Mouse (Mus musculus): ENCODE data around the gene Sox6. TPM values are rescaled to one million over a fixed set of nuclear protein-coding genes. Genes with fewer than 3 reads are reported as not detected.

Sox6 gene
- total and polyA plus RNA-seq, 2 experiments from 2014 or later = 33.7 to 39.8 TPM

DNA sequence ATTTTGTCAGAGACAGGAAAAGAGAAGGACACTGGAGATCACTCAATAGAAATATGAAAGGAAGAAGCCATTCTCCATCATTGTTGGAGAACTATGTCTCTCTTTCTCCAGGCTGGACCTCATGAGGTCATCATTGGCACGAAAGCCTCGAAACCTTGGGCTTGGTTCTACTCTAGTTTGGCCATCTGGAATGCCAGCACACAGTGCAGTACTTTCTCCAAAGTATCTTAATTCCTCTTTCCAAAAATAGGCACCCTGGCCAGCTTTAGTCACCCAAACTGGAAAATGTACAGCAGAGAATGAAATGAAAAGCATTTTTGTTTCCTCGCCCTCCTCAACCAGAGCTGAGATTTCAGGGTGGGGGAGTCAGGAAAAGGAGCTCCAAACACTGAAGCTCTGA is 213.3 kb downstream of the Sox6 start:
- H3K36me3 ChIP-seq (ENCODE audit: insufficient read depth, low read length) = no peaks in the 10 kb centered on the region
- H3K4me2 ChIP-seq (ENCODE audit: low read depth, low read length) = no peak overlapping the region
- 56% methylated on average over 3 of the region's 3 CpGs for WGBS
- peak; percentile 62 for DNase-seq (ENCODE audit: low spot score)
- H3K27me3 ChIP-seq (ENCODE audit: insufficient read depth, low read length) = no peaks in the 10 kb centered on the region
- H3K9ac ChIP-seq (replicated peaks; ENCODE audit: low read length) = no peak overlapping the region
- no peak for TF ChIP-seq CTCF (IDR thresholded peaks at IDR 0.05; ENCODE audit: low read depth)
- ATAC-seq = peak; percentile 73
- no peaks in the 10 kb centered on the region for H3K9me3 ChIP-seq (ENCODE audit: low read length)
- H3K4me1 ChIP-seq (ENCODE audit: insufficient read depth, low read length) = no peaks in the 10 kb centered on the region; the same call in 1 of the 2 replicates
- peak overlapping the region; percentile 54; the same call in 1 of the 2 replicates for H3K27ac ChIP-seq
- H3K4me3 ChIP-seq (ENCODE audit: low read length) = no peak overlapping the region

DNA sequence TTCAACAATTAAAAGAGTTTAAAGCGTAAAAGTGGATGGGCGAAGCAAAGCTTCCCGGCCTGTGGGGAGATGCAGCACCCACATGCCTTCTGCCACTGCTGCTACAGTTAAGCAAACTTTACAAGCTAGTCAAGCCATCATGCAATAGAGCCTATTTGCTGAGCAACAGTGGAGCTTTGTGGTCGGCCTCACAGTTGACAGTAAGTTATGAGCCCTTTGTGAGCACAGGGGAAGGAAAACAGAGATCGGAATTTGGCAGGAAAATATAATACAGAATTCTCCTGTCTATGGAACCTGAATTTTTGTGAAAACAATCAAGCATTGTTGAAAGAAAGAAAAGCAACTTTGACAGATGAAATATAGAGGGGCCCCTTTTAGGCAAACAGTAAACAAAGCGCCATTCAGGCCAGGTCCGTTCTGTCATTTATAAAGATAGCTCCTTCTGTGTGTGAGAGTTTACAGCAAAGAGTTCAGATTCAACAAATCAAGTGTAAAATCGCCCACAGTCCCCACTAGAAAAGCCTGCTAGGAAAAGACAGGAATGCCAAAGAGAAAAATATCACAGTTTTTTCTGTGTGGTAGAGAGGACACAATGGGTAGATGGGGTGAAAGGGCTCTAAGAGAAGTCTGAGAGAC is 213.9 kb downstream of the Sox6 start:
- Histone ChIP-seq H3K4me3 (ENCODE audit: low read length) (no peak overlapping the region), H3K27me3 (ENCODE audit: insufficient read depth, low read length) (no peaks in the 10 kb centered on the region), H3K27ac (peak overlapping the region; percentile 54), H3K4me2 (ENCODE audit: low read depth, low read length) (peak overlapping the region; percentile 37), H3K36me3 (ENCODE audit: insufficient read depth, low read length) (no peaks in the 10 kb centered on the region), H3K9ac (replicated peaks; ENCODE audit: low read length) (no peak overlapping the region), H3K4me1 (ENCODE audit: insufficient read depth, low read length) (no peaks in the 10 kb centered on the region; the same call in 1 of the 2 replicates), H3K9me3 (ENCODE audit: low read length) (no peaks in the 10 kb centered on the region)
- DNase-seq (ENCODE audit: low spot score) (peak; percentile 56), ATAC-seq (peak; percentile 68)
- 35% methylated on average over 8 of the region's 8 CpGs for WGBS
- 0 out of 2 replicates have a peak, but pooled peaks have one; percentile 11 for TF ChIP-seq CTCF (IDR thresholded peaks at IDR 0.05; ENCODE audit: low read depth)

DNA sequence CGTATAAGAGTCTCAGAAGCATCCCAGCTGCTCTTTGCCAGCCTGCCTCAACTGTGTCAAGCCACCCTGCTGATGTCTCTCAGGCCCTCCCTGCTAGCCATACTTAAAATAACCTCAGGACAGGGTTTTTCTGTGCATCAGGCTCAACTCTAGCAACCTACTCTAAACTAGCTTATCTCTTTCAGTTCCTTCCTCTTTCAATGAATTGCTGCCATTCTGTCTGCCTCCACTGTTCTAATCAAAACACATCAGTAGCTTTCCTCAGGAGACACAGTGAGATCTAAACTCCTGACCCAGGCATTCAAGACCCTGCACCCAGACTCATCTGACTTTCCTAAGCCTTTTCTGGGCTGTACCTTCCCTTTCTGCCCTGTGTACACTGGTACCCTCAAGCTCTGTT is 219.5 kb downstream of the Sox6 start:
- Histone ChIP-seq H3K4me3 (ENCODE audit: low read length) (no peak overlapping the region), H3K4me1 (ENCODE audit: insufficient read depth, low read length) (no peaks in the 10 kb centered on the region), H3K36me3 (ENCODE audit: insufficient read depth, low read length) (no peaks in the 10 kb centered on the region), H3K27me3 (ENCODE audit: insufficient read depth, low read length) (no peaks in the 10 kb centered on the region), H3K9ac (replicated peaks; ENCODE audit: low read length) (no peak overlapping the region), H3K9me3 (ENCODE audit: low read length) (no peaks in the 10 kb centered on the region), H3K4me2 (ENCODE audit: low read depth, low read length) (no peak overlapping the region), H3K27ac (no peak overlapping the region)
- ATAC-seq (no peak), DNase-seq (ENCODE audit: low spot score) (no peak)
- WGBS = 72% methylated on average over 1 of the region's 1 CpGs
- no peak for TF ChIP-seq CTCF (IDR thresholded peaks at IDR 0.05; ENCODE audit: low read depth)

DNA sequence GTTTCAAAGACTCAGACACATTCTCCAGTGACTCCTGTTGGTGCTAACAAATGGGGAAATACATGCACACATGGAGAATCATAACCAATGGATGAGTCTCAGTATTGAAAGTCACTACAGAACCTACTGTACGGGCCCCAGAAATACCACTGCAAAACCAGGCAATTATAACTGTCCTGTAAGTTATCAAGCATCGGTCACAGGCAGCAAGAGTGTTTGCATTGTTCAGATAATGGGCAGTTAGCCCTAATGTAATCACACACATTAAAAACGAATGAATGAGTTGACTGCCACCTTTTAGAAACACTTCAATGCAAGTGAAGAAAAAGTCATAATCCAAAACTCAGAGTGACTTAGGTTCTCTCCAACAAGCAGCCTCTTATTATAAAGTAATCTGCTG is 235.3 kb downstream of the Sox6 start:
- H3K9me3 ChIP-seq (ENCODE audit: low read length) = no peaks in the 10 kb centered on the region
- H3K9ac ChIP-seq (replicated peaks; ENCODE audit: low read length) = no peak overlapping the region
- TF ChIP-seq CTCF (IDR thresholded peaks at IDR 0.05; ENCODE audit: low read depth) = no peak
- H3K4me3 ChIP-seq (ENCODE audit: low read length) = no peak overlapping the region
- ATAC-seq (no peak), DNase-seq (ENCODE audit: low spot score) (no peak)
- WGBS = 72% methylated on average over 3 of the region's 3 CpGs
- no peaks in the 10 kb centered on the region for H3K4me1 ChIP-seq (ENCODE audit: insufficient read depth, low read length)
- no peaks in the 10 kb centered on the region for H3K27me3 ChIP-seq (ENCODE audit: insufficient read depth, low read length)
- H3K4me2 ChIP-seq (ENCODE audit: low read depth, low read length) = no peak overlapping the region
- no peaks in the 10 kb centered on the region for H3K36me3 ChIP-seq (ENCODE audit: insufficient read depth, low read length)
- no peak overlapping the region for H3K27ac ChIP-seq

DNA sequence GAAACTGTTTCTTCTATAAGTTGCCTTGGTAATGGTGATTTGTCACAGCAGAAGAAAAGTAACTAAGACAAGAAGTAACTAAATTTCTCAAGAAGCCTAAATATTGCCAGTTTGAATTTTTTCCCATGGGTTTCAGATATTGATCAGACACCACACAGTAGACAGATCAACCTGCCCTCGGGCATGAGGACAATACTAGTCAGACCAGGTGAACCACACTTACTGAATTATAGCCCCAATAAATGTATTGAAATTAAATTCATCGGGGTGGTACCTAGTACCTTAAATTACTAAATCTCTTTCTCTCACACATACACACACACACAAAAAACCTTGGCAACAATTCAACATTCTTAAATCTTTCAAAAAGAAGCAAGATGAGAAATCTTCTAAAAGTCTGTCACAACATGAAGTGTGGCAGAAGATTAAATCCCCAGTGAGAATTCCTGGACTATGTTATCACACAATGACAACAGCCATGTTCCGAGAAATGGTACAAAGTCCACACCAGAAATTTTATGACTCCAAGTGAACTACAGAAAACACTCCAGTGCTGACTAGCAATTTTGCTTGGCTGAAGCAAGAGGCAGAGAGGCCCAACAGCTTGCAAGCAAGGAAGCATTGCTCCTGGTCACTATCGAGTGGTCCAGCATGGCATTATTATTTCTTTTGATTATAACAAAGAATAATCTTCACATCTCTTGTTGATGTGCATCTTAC is 244.3 kb downstream of the Sox6 start:
- Histone ChIP-seq H3K4me2 (ENCODE audit: low read depth, low read length) (no peak overlapping the region), H3K9ac (replicated peaks; ENCODE audit: low read length) (no peak overlapping the region), H3K4me3 (ENCODE audit: low read length) (no peak overlapping the region), H3K9me3 (ENCODE audit: low read length) (no peaks in the 10 kb centered on the region), H3K27ac (no peak overlapping the region), H3K36me3 (ENCODE audit: insufficient read depth, low read length) (no peaks in the 10 kb centered on the region), H3K27me3 (ENCODE audit: insufficient read depth, low read length) (no peaks in the 10 kb centered on the region), H3K4me1 (ENCODE audit: insufficient read depth, low read length) (no peaks in the 10 kb centered on the region)
- DNase-seq (ENCODE audit: low spot score) (no peak), ATAC-seq (no peak)
- WGBS = 92% methylated on average over 4 of the region's 4 CpGs
- TF ChIP-seq CTCF (IDR thresholded peaks at IDR 0.05; ENCODE audit: low read depth) = no peak

DNA sequence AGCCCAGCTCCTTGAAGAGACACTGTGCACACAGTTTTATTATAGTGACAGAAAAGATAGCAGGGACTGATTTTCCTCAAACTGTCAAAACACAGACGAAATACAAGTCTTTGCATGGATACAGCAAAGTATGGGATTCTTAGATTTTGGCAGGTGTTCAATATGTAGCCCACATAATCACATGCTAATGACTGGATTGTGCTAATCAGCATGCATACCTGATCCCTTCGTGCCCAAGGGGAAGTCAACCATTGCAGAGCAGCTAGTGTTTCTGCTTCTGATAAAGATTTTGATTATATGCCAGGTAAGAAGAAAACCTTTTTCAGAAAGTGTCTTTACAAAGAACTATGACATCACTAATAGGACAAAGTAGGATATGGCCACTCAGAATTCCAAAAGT is 245.8 kb downstream of the Sox6 start:
- no peak overlapping the region for H3K27ac ChIP-seq
- no peak for TF ChIP-seq CTCF (IDR thresholded peaks at IDR 0.05; ENCODE audit: low read depth)
- no peak overlapping the region for H3K9ac ChIP-seq (replicated peaks; ENCODE audit: low read length)
- WGBS = 39% methylated on average over 2 of the region's 2 CpGs
- no peaks in the 10 kb centered on the region for H3K9me3 ChIP-seq (ENCODE audit: low read length)
- no peaks in the 10 kb centered on the region for H3K36me3 ChIP-seq (ENCODE audit: insufficient read depth, low read length)
- H3K4me2 ChIP-seq (ENCODE audit: low read depth, low read length) = no peak overlapping the region
- H3K4me1 ChIP-seq (ENCODE audit: insufficient read depth, low read length) = no peaks in the 10 kb centered on the region
- no peaks in the 10 kb centered on the region for H3K27me3 ChIP-seq (ENCODE audit: insufficient read depth, low read length)
- DNase-seq (ENCODE audit: low spot score) (no peak), ATAC-seq (no peak)
- no peak overlapping the region for H3K4me3 ChIP-seq (ENCODE audit: low read length)
